Comparison of ENCODE assay signal across 7 mouse cellular contexts in genomic region chrX:71628306-71628705, GRCm38 (mm10). TPM values are rescaled to one million over a fixed set of nuclear protein-coding genes. Genes with fewer than 3 reads are reported as not detected.
DNase-seq lines count a peak whose midpoint lies in the region; ATAC-seq lines count a peak whose summit lies in the region.

No protein-coding gene starts in this region.

- no peak overlapping the region for H3K4me2 ChIP-seq in liver, embryonic 12.5 days

- no peaks in the 10 kb centered on the region for H3K36me3 ChIP-seq in liver, embryonic 12.5 days

- H3K27ac ChIP-seq in liver, embryonic 12.5 days: no peak overlapping the region

- H3K27me3 ChIP-seq in liver, embryonic 12.5 days (replicated peaks): no peaks in the 10 kb centered on the region; the same call in 1 of the 2 replicates

- H3K9ac ChIP-seq in liver, embryonic 12.5 days: no peak overlapping the region

- 2% methylated on average over 4 of the region's 4 CpGs for WGBS in liver, embryonic 12.5 days (ENCODE audit: insufficient replicate concordance)

- no peaks in the 10 kb centered on the region for H3K4me1 ChIP-seq in liver, embryonic 12.5 days

- H3K4me3 ChIP-seq in liver, embryonic 12.5 days: no peak overlapping the region

- DNase-seq in liver: peak; percentile 35
- DNase-seq in MN1 (ENCODE audit: low spot score): peak; percentile 31
- peak; percentile 59 for DNase-seq in brain, adult 2 months (ENCODE audit: low read depth, low spot score)
- peak; percentile 32 to 33 for DNase-seq in frontal cortex, postnatal 25 days (ENCODE audit: low spot score in 2 of 2)
- peak; percentile 28 for DNase-seq in left cerebral cortex, postnatal 4 days
- DNase-seq in right cerebral cortex, postnatal 4 days: peak; percentile 70

- no peaks in the 10 kb centered on the region for H3K9me3 ChIP-seq in liver, embryonic 12.5 days (replicated peaks)

- ATAC-seq in liver, embryonic 12.5 days: no peak

- intact Hi-C loops in left cerebral cortex, postnatal 4 days (cut with DNase I): no loop called here

RNA-seq across cellular contexts. Expression of gene Gpr50, which starts 35.2 kb away (rescaled TPM):
- polyA plus RNA-seq in liver, embryonic 12.5 days (2016; fragmentation: Nextera tagmentation; extraction: Ambion mirVana): 0.06 and 0.11 TPM in 2 replicates
- 1 to 10 TPM in 1 of 2 experiments, under 1 TPM in 1; 0.80 to 1.4 TPM for total RNA-seq in left cerebral cortex, postnatal 4 days (2021)
